Mouse (Mus musculus): ENCODE results near the gene Fgd6.
A peak's percentile ranks its signal among the peaks of the same experiment; 100 is the strongest.

The Fgd6 gene

GRCm38 (mm10) chr10:94134535-94135390 lies 99.0 kb downstream of the Fgd6 start:
- no peak for DNase-seq (ENCODE audit: low spot score in 2 of 2)

GRCm38 (mm10) chr10:94138890-94139482 lies 103.2 kb downstream of the Fgd6 start:
- no peak for DNase-seq (ENCODE audit: low spot score in 2 of 2)

DNA sequence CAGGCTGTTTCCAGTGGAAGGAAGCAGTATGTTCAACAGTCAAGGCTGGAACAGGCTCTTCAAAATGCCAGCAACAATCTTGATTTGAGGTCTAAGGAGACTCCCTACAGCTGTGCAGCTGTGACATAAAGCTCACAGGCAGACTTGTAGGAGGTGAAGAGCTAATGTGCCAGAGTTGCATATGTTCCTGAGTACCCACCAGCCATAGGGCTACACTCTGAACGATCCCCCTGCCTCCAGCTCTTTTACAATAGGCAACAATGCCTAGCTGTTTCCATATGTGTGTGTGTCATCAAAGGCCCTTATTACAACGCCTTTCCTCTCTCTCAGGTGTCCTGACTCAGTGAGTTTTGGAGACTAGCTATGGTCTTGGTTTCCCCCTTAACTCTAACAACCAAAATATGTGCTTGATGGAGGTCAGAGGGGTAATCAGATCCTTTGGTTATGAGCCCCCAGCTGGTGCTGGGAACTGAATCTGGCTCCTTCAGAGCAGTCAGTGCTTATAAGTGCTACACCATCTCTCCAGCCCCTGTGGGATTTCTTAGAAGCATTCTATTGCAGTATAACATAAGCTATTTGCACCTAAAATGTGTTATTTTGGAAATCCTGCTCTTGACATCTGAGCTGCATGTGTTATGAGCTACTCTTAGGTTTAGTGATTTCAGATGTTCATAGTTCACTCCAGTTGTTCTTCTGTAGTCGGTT lies 104.6 kb downstream of the Fgd6 start:
- no peak for DNase-seq (ENCODE audit: low spot score in 2 of 2)

- DNase-seq (ENCODE audit: low spot score in 2 of 2), result no peak
Measured at GRCm38 (mm10) chr10:94142427-94142826, 106.6 kb downstream of the Fgd6 start.

DNA sequence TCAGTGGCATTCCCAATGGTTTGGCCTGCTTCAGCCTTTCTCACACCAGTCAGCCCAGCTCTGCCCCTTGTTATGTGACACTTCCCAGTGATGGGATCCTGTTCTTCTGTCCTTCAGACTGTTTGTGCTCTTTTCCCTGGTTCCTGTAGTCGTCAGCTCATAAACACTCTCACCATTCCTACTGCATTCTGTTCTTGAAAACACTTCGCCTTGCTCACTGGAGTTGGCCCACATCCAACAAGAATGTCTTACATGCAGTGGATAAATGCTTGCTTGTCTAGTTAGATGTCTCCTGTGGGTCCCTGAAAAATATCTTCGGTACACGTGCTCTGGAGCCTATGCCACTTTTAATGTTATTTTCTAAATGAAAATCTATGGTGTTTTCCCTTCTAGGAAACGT lies 108.8 kb downstream of the Fgd6 start:
- DNase-seq (ENCODE audit: low spot score in 2 of 2), result no peak

DNA sequence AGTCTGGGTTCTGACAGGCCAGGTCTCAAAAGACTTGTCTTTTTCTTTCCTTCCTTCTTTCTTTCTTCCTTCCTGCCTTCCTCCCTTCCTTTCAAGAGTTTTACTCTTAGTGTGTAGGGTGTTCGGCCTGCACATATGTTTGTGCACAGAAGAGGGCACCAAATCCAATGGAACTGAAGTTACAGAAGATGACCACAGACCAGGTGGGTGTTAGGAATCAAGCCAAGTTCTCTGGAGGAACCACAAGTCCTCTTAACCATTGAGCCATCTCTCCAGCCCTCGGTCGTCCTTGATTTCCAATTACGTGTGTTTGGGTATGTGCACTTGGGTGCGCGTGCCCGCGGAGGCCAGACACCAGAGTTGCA lies 111.6 kb downstream of the Fgd6 start:
- DNase-seq (ENCODE audit: low spot score in 2 of 2), result no peak

- DNase-seq (ENCODE audit: low spot score in 2 of 2), result peak; percentile 46 to 60
Measured at GRCm38 (mm10) chr10:94147756-94148531, 112.1 kb downstream of the Fgd6 start, which contains the start of gene Nr2c1. Nr2c1 (plus strand) TSS chr10:94148023.

DNA sequence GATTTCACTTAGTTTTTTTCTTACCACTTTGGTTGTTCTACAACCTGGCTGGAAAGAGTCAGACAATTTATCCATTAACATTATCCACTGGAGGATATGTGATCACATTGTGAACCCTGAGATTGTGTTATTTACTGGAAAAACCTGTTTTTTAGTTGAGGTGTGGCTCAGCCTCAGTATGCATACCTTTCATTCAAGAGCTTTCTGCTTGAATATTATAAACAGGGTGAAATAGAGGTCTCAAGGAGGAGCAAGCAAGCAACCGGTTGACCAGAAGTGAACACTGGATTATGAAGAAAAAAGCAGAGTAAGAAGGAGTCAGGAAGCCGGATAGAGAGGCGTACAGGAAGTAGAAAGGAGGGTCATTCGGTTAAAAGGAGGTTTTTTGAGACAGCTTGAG lies 115.7 kb downstream of the Fgd6 start:
- no peak for DNase-seq (ENCODE audit: low spot score in 2 of 2)

DNA sequence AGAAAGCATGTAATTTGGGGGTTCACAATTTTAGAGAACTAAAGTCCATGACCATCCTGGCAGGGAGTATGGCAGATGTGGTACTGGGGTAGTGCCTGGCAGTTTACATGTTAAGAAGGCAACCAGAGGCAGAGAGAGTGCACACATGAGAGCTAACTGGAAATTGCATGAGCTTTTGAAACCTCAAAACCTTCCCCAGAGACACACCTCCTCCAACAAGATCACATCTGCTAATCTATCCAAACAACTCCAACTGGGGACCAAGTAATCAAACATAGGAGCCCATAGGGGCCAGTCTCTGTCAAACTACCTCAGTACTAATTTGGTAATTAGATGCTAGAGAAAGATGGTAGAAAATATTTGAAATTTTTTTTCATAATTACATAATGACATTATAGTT lies 118.0 kb downstream of the Fgd6 start:
- no peak for DNase-seq (ENCODE audit: low spot score in 2 of 2)

- DNase-seq (ENCODE audit: low spot score in 2 of 2), result no peak
Measured at GRCm38 (mm10) chr10:94158962-94159361, 123.2 kb downstream of the Fgd6 start.

DNA sequence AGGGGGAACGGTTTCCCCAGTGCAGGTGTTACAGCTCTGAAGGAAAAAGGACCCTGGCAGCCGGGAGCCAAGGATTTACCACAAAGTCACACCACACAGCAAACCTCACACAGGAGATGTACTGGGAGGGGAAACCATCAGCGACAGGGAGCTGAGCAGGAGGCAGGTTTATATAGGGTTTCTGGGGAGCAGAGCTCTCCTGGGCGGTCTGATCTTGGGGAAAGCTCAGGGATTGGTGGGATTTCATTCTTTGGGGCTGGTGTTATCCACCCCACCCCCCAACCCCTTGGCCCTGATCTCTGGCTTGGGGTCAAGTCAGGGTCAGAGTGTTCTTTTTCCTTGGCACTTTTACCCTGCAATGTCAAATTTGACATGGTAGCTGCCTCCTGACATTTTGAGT lies 123.6 kb downstream of the Fgd6 start:
- no peak for DNase-seq (ENCODE audit: low spot score in 2 of 2)

GRCm38 (mm10) chr10:94161051-94161765 lies 125.4 kb downstream of the Fgd6 start:
- no peak for DNase-seq (ENCODE audit: low spot score in 2 of 2)

GRCm38 (mm10) chr10:94162031-94162430 lies 126.2 kb downstream of the Fgd6 start:
- no peak for DNase-seq (ENCODE audit: low spot score in 2 of 2)

DNA sequence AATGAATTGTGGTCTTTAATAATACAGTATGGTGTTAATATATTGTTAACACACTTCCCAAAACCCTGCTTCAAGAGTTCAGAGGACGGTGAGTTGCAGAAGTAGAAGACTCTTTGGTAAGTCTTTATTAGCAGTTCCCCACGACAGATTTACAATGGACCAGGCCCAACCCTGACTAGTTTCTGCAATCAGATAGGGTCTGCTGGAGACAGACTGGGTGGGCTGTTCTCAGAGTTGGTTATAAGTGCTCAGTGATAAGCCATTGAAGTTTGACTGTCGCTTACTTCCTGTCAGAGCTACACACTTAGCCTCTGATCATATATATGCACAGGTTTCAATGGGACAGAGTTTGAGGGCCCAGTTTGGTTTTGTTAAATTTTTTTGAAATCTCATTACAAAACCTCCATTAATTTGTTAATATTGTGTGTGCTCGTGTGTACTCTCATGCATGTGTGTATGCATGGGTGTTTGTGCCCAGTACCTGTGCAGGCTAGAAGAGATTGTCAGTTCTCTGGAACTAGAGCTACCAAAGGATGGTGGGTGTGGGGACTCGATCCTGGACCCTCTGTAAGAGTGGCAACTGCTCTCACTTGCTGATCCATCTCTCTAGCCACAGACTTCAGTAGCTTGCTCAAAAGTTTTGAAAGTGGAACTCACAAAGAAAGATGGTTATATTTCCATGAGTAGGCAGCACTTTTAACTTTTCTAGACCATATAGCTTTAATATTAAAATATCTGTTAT lies 128.5 kb downstream of the Fgd6 start:
- no peak for DNase-seq (ENCODE audit: low spot score in 2 of 2)

GRCm38 (mm10) chr10:94165426-94165825 lies 129.6 kb downstream of the Fgd6 start:
- no peak for DNase-seq (ENCODE audit: low spot score in 2 of 2)

DNA sequence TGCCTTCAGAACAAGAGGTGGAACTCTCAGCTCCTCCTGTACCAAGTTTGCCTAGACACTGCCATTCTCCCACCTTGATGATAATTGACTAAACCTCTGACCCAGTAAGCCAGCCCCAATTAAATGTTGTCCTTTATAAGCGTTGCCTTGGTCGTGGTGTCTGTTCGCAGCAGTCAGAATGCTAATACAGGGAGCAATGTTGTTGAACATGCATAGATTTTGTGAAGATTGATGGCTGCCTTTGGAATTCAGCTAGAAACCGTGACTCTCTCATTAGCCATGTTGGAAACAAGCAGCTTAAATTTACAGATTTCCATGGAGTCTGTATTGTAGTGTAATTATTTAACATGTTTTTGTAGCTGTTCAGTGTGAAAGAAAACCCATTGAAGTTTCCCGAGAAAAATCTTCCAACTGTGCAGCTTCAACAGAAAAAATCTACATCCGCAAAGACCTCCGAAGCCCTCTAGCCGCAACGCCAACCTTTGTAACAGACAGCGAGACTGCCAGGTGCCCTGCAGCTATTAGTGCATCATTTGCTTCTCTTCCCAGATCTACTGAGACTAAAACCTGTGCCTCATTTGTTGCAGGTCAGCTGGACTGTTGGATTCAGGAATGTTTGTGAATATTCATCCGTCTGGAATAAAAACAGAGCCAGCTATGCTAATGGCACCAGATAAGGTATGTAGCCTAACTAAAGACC lies 131.4 kb downstream of the Fgd6 start:
- no peak for DNase-seq (ENCODE audit: low spot score in 2 of 2)

DNA sequence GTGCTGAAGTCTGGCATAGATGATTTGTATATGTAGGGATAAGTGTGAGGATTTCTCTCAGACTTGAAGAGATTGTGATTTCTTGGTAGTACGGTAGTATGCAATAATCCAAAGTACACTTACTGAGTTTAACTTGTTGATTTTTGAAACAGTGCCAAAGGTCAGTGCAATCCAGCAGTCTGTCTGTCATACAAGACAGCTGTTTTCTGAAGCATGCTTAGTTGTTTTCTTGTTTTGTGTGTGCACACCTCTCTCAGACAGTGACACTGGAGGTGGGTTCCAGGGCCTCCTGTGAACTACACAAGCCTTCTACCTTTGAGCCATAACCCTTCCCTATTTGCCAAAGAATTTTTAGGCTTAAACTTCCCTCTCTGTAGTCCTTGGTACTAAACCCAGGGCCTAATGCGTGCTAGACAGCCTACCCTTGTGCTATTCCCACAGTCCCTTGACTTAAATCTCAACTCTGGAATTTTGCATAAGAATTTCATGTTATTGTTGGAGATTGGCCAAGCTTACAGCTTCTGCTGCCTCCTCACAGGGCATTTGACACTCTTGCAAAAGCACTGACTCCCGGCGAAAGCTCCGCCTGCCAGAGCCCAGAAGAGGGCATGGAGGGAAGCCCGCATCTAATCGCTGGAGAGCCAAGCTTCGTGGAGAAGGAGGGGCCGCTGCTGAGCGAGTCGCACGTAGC lies 135.8 kb downstream of the Fgd6 start:
- no peak for DNase-seq (ENCODE audit: low spot score in 2 of 2)

DNA sequence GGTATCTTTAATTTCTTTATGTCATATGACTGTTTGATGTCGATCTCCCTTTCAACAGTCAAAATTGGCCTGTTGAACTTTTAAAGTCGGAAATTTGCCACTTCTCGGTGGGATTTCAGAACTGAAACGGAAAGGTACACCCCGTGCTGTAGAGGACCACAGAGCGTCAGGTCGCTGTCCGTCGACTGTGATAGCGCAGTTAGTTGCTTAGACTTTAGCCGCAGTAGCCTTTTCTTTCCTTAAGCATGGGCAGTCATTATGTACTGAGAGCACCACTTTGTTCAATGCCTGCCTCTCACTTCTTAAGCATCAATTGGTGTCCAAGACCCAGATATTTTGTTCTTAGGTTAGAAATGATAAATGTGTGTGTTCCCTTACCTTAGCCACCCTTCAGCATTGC lies 136.3 kb downstream of the Fgd6 start:
- DNase-seq (ENCODE audit: low spot score in 2 of 2), result no peak

GRCm38 (mm10) chr10:94172706-94173105 lies 136.9 kb downstream of the Fgd6 start:
- no peak for DNase-seq (ENCODE audit: low spot score in 2 of 2)

Data from spleen, postnatal 14 days (tissue).